Mouse (Mus musculus): ENCODE measurements around the gene Krt26. TPM values are rescaled to one million over a fixed set of nuclear protein-coding genes. Genes with fewer than 3 reads are reported as not detected.

The Krt26 gene
- polyA plus RNA-seq, 1 experiment = not detected

DNA sequence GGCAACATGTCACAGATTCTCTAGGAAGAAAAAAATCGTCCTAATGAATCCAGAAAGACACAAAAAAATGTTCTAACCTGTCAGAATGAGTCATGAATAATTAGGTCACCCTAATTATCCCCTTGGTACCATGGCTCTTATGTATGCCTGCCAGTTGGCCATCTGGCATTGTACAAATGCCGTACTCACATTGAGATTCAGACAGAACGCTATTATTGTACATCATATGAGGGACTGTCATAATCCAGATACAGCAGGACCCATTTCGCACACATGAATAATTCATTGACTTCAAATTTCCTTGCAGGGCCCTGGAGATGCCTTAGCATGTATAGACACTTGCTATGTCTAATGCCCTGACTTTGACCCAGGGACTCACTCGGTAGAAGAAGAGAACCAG lies 53.8 kb downstream of the Krt26 start:
- H3ac ChIP-seq (ENCODE audit: control insufficient read depth, insufficient read length) = no peak overlapping the region
- no peak overlapping the region for H3K4me2 ChIP-seq (ENCODE audit: low read depth)
- TF ChIP-seq MAX (IDR thresholded peaks at IDR 0.05; ENCODE audit: low read depth) (no peak), E2F4 (IDR thresholded peaks at IDR 0.05; ENCODE audit: insufficient read depth) (no peak), CEBPB (IDR thresholded peaks at IDR 0.05; ENCODE audit: insufficient read depth, poor library complexity, severe bottlenecking) (no peak), TCF12 (IDR thresholded peaks at IDR 0.05; ENCODE audit: insufficient read depth, poor library complexity, severe bottlenecking) (no peak), MYOD1 (IDR thresholded peaks at IDR 0.05; ENCODE audit: control insufficient read depth in 1 of 3, insufficient read length in 2 of 3, low read depth in 2 of 3) (no peak), MYOG (IDR thresholded peaks at IDR 0.05; ENCODE audit: control insufficient read depth in 1 of 3, insufficient read depth in 1 of 3, insufficient read length in 2 of 3, low read depth in 2 of 3) (no peak), POLR2A (IDR thresholded peaks at IDR 0.05; ENCODE audit: insufficient read length, low read depth) (no peak), TCF3 (IDR thresholded peaks at IDR 0.05; ENCODE audit: insufficient read length, low read depth) (no peak), REST (IDR thresholded peaks at IDR 0.05; ENCODE audit: insufficient read depth, insufficient read length) (no peak), USF1 (IDR thresholded peaks at IDR 0.05; ENCODE audit: low read depth) (no peak), POLR2AphosphoS2 (IDR thresholded peaks at IDR 0.05; ENCODE audit: insufficient read length, low read depth) (no peak), SRF (IDR thresholded peaks at IDR 0.05; ENCODE audit: control insufficient read depth, insufficient read length, low read depth) (no peak)
- H3K36me3 ChIP-seq (ENCODE audit: control insufficient read depth, insufficient read depth) = no peaks in the 10 kb centered on the region
- no peak overlapping the region for H3K4me3 ChIP-seq
- H3K27me3 ChIP-seq (ENCODE audit: control insufficient read depth, insufficient read depth, insufficient read length) = peaks cover 56% of the 10 kb centered on the region
- H3K79me2 ChIP-seq (ENCODE audit: control insufficient read depth, insufficient read depth) = no peaks in the 10 kb centered on the region

DNA sequence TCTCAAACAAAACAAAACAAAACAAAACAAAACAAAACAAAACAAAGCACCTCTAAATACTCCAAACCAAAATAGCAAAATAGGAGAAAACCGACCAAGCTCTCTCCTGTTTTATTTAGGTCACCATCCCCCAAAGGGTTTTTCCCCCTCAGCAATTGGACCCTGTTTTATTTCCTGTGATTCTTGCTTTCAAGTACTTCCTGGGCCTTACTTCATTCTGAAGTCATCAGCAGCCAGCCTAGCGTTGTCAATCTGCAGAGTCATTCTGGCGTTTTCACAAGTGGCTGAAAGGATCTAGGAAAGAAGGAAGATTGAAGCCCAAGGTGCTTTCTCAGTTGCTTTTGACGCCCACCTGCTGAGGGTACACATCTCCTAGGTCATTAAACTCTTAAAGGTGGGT lies 54.4 kb downstream of the Krt26 start:
- H3ac ChIP-seq (ENCODE audit: control insufficient read depth, insufficient read length) = no peak overlapping the region
- H3K27me3 ChIP-seq (ENCODE audit: control insufficient read depth, insufficient read depth, insufficient read length) = peaks cover 56% of the 10 kb centered on the region
- TF ChIP-seq POLR2AphosphoS2 (IDR thresholded peaks at IDR 0.05; ENCODE audit: insufficient read length, low read depth) = no peak
- TF ChIP-seq MYOD1 (IDR thresholded peaks at IDR 0.05; ENCODE audit: control insufficient read depth in 1 of 3, insufficient read length in 2 of 3, low read depth in 2 of 3) = no peak
- no peak for TF ChIP-seq CEBPB (IDR thresholded peaks at IDR 0.05; ENCODE audit: insufficient read depth, poor library complexity, severe bottlenecking)
- no peak for TF ChIP-seq SRF (IDR thresholded peaks at IDR 0.05; ENCODE audit: control insufficient read depth, insufficient read length, low read depth)
- no peak for TF ChIP-seq REST (IDR thresholded peaks at IDR 0.05; ENCODE audit: insufficient read depth, insufficient read length)
- no peak for TF ChIP-seq TCF3 (IDR thresholded peaks at IDR 0.05; ENCODE audit: insufficient read length, low read depth)
- TF ChIP-seq TCF12 (IDR thresholded peaks at IDR 0.05; ENCODE audit: insufficient read depth, poor library complexity, severe bottlenecking) = no peak
- no peak for TF ChIP-seq USF1 (IDR thresholded peaks at IDR 0.05; ENCODE audit: low read depth)
- no peak for TF ChIP-seq MAX (IDR thresholded peaks at IDR 0.05; ENCODE audit: low read depth)
- H3K4me2 ChIP-seq (ENCODE audit: low read depth) = no peak overlapping the region
- no peaks in the 10 kb centered on the region for H3K79me2 ChIP-seq (ENCODE audit: control insufficient read depth, insufficient read depth)
- no peaks in the 10 kb centered on the region for H3K36me3 ChIP-seq (ENCODE audit: control insufficient read depth, insufficient read depth)
- H3K4me3 ChIP-seq = no peak overlapping the region

DNA sequence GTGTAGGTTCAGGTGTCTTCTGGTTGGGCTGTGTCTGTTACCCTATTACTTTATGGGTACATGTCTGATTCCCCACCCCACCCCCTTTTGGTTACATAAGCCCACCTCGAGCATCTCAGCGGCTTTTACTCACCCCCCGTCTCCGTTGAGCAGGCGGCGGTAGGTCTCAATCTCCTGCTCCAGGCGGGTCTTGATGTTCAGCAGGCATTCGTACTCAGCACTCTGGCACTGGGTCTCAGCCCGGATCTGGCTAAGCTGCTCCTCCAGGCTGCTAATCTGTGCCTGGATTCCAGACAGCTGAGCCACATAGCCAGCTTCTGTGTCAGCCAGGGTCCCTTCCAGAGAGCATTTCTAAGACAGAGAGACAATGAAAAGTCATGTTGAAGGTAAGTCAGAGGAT lies 56.6 kb downstream of the Krt26 start:
- TF ChIP-seq POLR2AphosphoS2 (IDR thresholded peaks at IDR 0.05; ENCODE audit: insufficient read length, low read depth) (no peak), USF1 (IDR thresholded peaks at IDR 0.05; ENCODE audit: low read depth) (no peak), CEBPB (IDR thresholded peaks at IDR 0.05; ENCODE audit: insufficient read depth, poor library complexity, severe bottlenecking) (no peak), TCF12 (IDR thresholded peaks at IDR 0.05; ENCODE audit: insufficient read depth, poor library complexity, severe bottlenecking) (no peak), MYOD1 (IDR thresholded peaks at IDR 0.05; ENCODE audit: control insufficient read depth in 1 of 3, insufficient read length in 2 of 3, low read depth in 2 of 3) (no peak), POLR2A (IDR thresholded peaks at IDR 0.05; ENCODE audit: insufficient read length, low read depth) (no peak), MAX (IDR thresholded peaks at IDR 0.05; ENCODE audit: low read depth) (no peak), MYOG (IDR thresholded peaks at IDR 0.05; ENCODE audit: control insufficient read depth in 1 of 3, insufficient read depth in 1 of 3, insufficient read length in 2 of 3, low read depth in 2 of 3) (no peak), SRF (IDR thresholded peaks at IDR 0.05; ENCODE audit: control insufficient read depth, insufficient read length, low read depth) (no peak), E2F4 (IDR thresholded peaks at IDR 0.05; ENCODE audit: insufficient read depth) (no peak), TCF3 (IDR thresholded peaks at IDR 0.05; ENCODE audit: insufficient read length, low read depth) (no peak), REST (IDR thresholded peaks at IDR 0.05; ENCODE audit: insufficient read depth, insufficient read length) (no peak)
- no peak overlapping the region for H3K4me3 ChIP-seq
- H3K27me3 ChIP-seq (ENCODE audit: control insufficient read depth, insufficient read depth, insufficient read length) = peaks cover 51% of the 10 kb centered on the region
- H3K79me2 ChIP-seq (ENCODE audit: control insufficient read depth, insufficient read depth) = no peaks in the 10 kb centered on the region
- no peaks in the 10 kb centered on the region for H3K36me3 ChIP-seq (ENCODE audit: control insufficient read depth, insufficient read depth)
- no peak overlapping the region for H3K4me2 ChIP-seq (ENCODE audit: low read depth)
- no peak overlapping the region for H3ac ChIP-seq (ENCODE audit: control insufficient read depth, insufficient read length)

DNA sequence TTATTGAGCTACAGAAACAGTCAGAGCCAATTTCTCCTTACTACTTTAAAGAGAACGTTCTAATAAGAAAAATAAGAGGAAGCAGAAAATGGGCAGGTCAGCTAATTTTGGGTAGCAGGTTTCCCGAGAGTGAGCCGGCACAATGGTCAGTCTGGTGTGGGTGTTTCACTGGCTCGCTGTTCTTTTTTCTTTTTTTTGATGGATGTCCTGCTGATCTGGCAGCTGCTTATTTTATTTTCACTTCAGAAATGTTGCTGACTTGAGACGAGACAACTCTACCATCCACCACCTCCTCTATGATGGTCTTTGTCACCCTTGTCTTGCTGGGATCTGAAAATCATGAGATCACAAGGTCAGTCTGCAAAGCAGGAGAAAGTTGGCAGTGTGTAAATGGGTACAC lies 57.8 kb downstream of the Krt26 start:
- TF ChIP-seq MAX (IDR thresholded peaks at IDR 0.05; ENCODE audit: low read depth) (no peak), POLR2AphosphoS2 (IDR thresholded peaks at IDR 0.05; ENCODE audit: insufficient read length, low read depth) (no peak), SRF (IDR thresholded peaks at IDR 0.05; ENCODE audit: control insufficient read depth, insufficient read length, low read depth) (no peak)
- Histone ChIP-seq H3K4me3 (no peak overlapping the region), H3K27me3 (ENCODE audit: control insufficient read depth, insufficient read depth, insufficient read length) (peaks cover 56% of the 10 kb centered on the region), H3ac (ENCODE audit: control insufficient read depth, insufficient read length) (no peak overlapping the region), H3K4me2 (ENCODE audit: low read depth) (no peak overlapping the region), H3K36me3 (ENCODE audit: control insufficient read depth, insufficient read depth) (no peaks in the 10 kb centered on the region), H3K79me2 (ENCODE audit: control insufficient read depth, insufficient read depth) (no peaks in the 10 kb centered on the region)

Other genes with a start within 250 kb of the Krt26 start
- 0.11 TPM for gene Tns4, start 248.7 kb downstream of the Krt26 start, polyA plus RNA-seq (2012; fragmentation: generic; extraction: Trizol)
- 0.38 TPM for gene Ccr7, start 182.9 kb downstream of the Krt26 start, polyA plus RNA-seq (2012; fragmentation: generic; extraction: Trizol)
- 90.3 TPM for gene Smarce1, start 106.9 kb downstream of the Krt26 start, polyA plus RNA-seq (2012; fragmentation: generic; extraction: Trizol)
- 0.06 TPM for gene Krt222, start 93.9 kb downstream of the Krt26 start, polyA plus RNA-seq (2012; fragmentation: generic; extraction: Trizol)
- gene Krt24, start 52.7 kb downstream of the Krt26 start, polyA plus RNA-seq (2012; fragmentation: generic; extraction: Trizol) = not detected
- not detected for gene Krt25, start 15.0 kb downstream of the Krt26 start, polyA plus RNA-seq (2012; fragmentation: generic; extraction: Trizol)
- not detected for gene Krt27, start 13.1 kb upstream of the Krt26 start, polyA plus RNA-seq (2012; fragmentation: generic; extraction: Trizol)
- gene Krt28, start 36.9 kb upstream of the Krt26 start, polyA plus RNA-seq (2012; fragmentation: generic; extraction: Trizol) = 0.04 TPM
- gene Krt10, start 51.4 kb upstream of the Krt26 start, polyA plus RNA-seq (2012; fragmentation: generic; extraction: Trizol) = 6.7 TPM
- not detected for gene Krt12, start 84.3 kb upstream of the Krt26 start, polyA plus RNA-seq (2012; fragmentation: generic; extraction: Trizol)
- not detected for gene Krt20, start 100.2 kb upstream of the Krt26 start, polyA plus RNA-seq (2012; fragmentation: generic; extraction: Trizol)
- gene Krt23, start 155.2 kb upstream of the Krt26 start, polyA plus RNA-seq (2012; fragmentation: generic; extraction: Trizol) = 0.02 TPM
- not detected for gene Krt39, start 183.4 kb upstream of the Krt26 start, polyA plus RNA-seq (2012; fragmentation: generic; extraction: Trizol)
- not detected for gene Krt40, start 205.2 kb upstream of the Krt26 start, polyA plus RNA-seq (2012; fragmentation: generic; extraction: Trizol)
- not detected for gene Krtap3-3, start 212.9 kb upstream of the Krt26 start, polyA plus RNA-seq (2012; fragmentation: generic; extraction: Trizol)
- not detected for gene Krtap3-2, start 218.9 kb upstream of the Krt26 start, polyA plus RNA-seq (2012; fragmentation: generic; extraction: Trizol)
- gene Gm11939, start 221.5 kb upstream of the Krt26 start, polyA plus RNA-seq (2012; fragmentation: generic; extraction: Trizol) = not detected
- gene Krtap3-1, start 228.7 kb upstream of the Krt26 start, polyA plus RNA-seq (2012; fragmentation: generic; extraction: Trizol) = not detected
- gene Krtap1-5, start 243.1 kb upstream of the Krt26 start, polyA plus RNA-seq (2012; fragmentation: generic; extraction: Trizol) = not detected
- gene Krtap1-4, start 245.7 kb upstream of the Krt26 start, polyA plus RNA-seq (2012; fragmentation: generic; extraction: Trizol) = not detected